Mouse (Mus musculus) midbrain, postnatal 0 days (tissue): ENCODE measurements at regions not wholly inside any gene's neighbourhood (a gene's known extent, or its start where the extent isn't known, plus 50 kb on each side); places are given as distances from the start of the nearest gene placed in this dataset.

ENCODE experiments used
- ATAC-seq: fragments of 200-750 bp; cut with Nextera tagmentation; 2 replicates; pipeline ENCODE4 v1.8.0; 2017; ENCODE audit warnings: moderate number of reproducible peaks, mild to moderate bottlenecking, moderate TSS enrichment, moderate library complexity; ENCODE audit not compliant: low FRiP score
- DNase-seq: peaks from one replicate; pipeline ENCODE4 v3.0.0-alpha.2; 2015; ENCODE audit warnings: low spot score
- H3K27ac ChIP-seq: fragments of 300-500 bp; sonication (generic); 2 replicates; pipeline ENCODE4 v1.5.1; 2014; ENCODE audit warnings: low read depth, mild to moderate bottlenecking, low read length, mixed read lengths
- H3K27me3 ChIP-seq: fragments of 300-500 bp; sonication (generic); 2 replicates; pipeline ENCODE4 v1.6.1; 2014; ENCODE audit warnings: low read length, control low read depth, mixed read lengths; ENCODE audit not compliant: insufficient read depth
- H3K36me3 ChIP-seq: fragments of 300-500 bp; sonication (generic); 2 replicates; pipeline ENCODE4 v1.6.1; 2014; ENCODE audit warnings: low read length, control low read depth, mixed read lengths; ENCODE audit not compliant: insufficient read depth
- H3K4me1 ChIP-seq: fragments of 300-500 bp; sonication (generic); 2 replicates; pipeline ENCODE4 v1.6.1; 2014; ENCODE audit warnings: mild to moderate bottlenecking, control low read depth, antibody characterized with exemption, low read length, mixed read lengths; ENCODE audit not compliant: insufficient read depth
- H3K4me2 ChIP-seq: fragments of 300-500 bp; sonication (generic); 2 replicates; pipeline ENCODE4 v1.6.1; 2014; ENCODE audit warnings: low read depth, mild to moderate bottlenecking, low read length, mixed read lengths; ENCODE audit not compliant: poor library complexity, severe bottlenecking
- H3K4me3 ChIP-seq: fragments of 300-500 bp; sonication (generic); 2 replicates; pipeline ENCODE4 v1.5.1; 2014; ENCODE audit warnings: low read depth, mild to moderate bottlenecking, low read length, moderate library complexity
- H3K9ac ChIP-seq: fragments of 300-500 bp; sonication (generic); replicated peaks from 2 replicates; pipeline ENCODE4 v1.6.1; 2014; ENCODE audit warnings: mild to moderate bottlenecking, low read length, moderate library complexity, mixed read lengths; ENCODE audit not compliant: poor library complexity, severe bottlenecking
- H3K9me3 ChIP-seq: fragments of 300-500 bp; sonication (generic); 2 replicates; pipeline ENCODE4 v1.6.1; 2016; ENCODE audit warnings: low read length, control low read depth
- CTCF ChIP-seq: IDR thresholded peaks from 2 replicates; pipeline ENCODE4 v1.5.1; 2016; ENCODE audit warnings: antibody characterized with exemption, mild to moderate bottlenecking
- WGBS: fragments of 180-500 bp; shearing (Covaris S2); extraction: QIAGEN DNeasy Blood & Tissue Kit; methylation state at CpG from one replicate; pipeline ENCODE4 v1.1.7; 2014; 5-methylcytosine and 5-hydroxymethylcytosine counted together

DNA sequence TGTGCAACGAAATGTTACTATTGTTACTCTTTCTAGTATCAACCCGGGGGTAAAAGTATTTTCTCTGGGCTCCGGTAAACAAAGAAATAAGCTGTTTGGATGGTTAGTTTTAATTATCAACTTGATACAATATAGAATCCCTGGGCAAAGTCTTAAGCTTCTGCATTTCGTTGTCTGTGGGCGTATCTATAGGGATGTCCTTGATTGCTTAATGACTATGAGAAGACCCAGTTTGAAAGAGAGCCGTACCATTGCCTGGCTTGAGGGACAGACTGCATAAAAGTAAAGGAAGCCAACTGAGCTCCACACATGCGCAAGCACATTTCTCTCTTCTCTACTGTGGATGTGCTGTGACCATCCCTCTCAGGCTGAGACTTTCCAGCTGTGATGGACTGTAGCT, 80.1 kb upstream of the Nrbf2 start:
- DNase-seq, result no peak
- no peak overlapping the region for H3K4me3 ChIP-seq
- 93% methylated on average over 7 of the region's 7 CpGs for WGBS
- H3K4me1 ChIP-seq, result no peaks in the 10 kb centered on the region
- no peak overlapping the region for H3K9ac ChIP-seq
- no peak for ATAC-seq
- no peak overlapping the region for H3K27ac ChIP-seq
- H3K36me3 ChIP-seq, result no peaks in the 10 kb centered on the region
- TF ChIP-seq CTCF, result no peak
- H3K27me3 ChIP-seq, result no peaks in the 10 kb centered on the region
- H3K9me3 ChIP-seq, result no peaks in the 10 kb centered on the region
- H3K4me2 ChIP-seq, result no peak overlapping the region

DNA sequence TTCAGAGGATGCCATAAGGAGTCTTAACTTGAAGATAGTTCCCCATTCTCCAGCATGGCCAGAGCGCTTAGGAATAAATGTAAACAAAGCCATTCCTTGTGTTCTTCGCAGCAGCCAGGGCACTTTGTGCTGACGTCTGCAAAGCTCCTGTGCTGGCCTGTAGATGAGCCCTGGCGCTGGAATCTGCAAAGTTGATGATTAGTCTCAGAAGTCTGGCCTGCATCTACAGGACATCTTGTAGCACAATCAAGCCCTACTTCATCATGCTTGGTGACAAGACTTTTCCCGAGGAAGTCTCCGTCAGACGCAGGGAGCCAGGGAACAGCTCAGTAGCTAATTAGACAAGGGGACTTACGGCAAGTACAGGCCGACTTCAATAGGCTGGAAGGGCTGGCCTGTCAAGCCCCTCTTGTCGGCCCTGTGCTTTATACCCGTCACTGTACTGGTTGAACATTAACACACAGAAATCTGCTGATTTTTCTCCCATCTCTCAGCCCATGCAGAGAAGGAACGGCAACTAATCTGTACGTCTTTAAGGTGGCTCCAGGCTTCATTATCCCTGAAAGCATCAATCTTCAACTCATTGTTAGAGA, 87.6 kb upstream of the Nrbf2 start:
- Histone ChIP-seq H3K36me3 (no peaks in the 10 kb centered on the region), H3K4me1 (no peaks in the 10 kb centered on the region), H3K4me2 (no peak overlapping the region), H3K27ac (no peak overlapping the region), H3K9ac (no peak overlapping the region), H3K9me3 (no peaks in the 10 kb centered on the region), H3K4me3 (no peak overlapping the region), H3K27me3 (no peaks in the 10 kb centered on the region)
- ATAC-seq, result no peak
- DNase-seq, result no peak
- no peak for TF ChIP-seq CTCF
- WGBS, result 51% methylated on average over 13 of the region's 13 CpGs

DNA sequence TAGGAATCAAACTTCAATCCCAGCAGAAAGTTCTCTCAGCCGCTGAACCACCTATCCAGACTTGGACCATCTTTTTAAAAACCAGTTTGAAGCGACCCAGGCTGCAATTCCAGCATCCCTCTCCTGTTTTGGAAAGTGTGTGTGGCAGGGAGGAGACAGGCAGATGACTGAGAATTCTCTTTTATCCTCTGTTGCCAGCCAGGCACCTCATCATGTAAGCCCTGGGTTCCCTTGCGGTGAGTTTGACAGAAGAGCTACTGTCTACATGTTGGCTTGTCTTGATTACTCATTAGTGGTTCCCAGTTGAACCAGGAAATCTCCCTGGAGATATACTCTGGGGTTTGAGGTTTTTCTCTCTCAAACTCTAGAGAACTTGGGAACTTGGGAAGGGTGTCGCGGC, 91.5 kb upstream of the Nrbf2 start:
- no peak for TF ChIP-seq CTCF
- Histone ChIP-seq H3K27ac (no peak overlapping the region), H3K4me2 (no peak overlapping the region), H3K9me3 (no peaks in the 10 kb centered on the region), H3K9ac (no peak overlapping the region), H3K36me3 (no peaks in the 10 kb centered on the region), H3K27me3 (no peaks in the 10 kb centered on the region), H3K4me1 (no peaks in the 10 kb centered on the region), H3K4me3 (no peak overlapping the region)
- DNase-seq (no peak), ATAC-seq (no peak)
- WGBS, result 95% methylated on average over 5 of the region's 5 CpGs

DNA sequence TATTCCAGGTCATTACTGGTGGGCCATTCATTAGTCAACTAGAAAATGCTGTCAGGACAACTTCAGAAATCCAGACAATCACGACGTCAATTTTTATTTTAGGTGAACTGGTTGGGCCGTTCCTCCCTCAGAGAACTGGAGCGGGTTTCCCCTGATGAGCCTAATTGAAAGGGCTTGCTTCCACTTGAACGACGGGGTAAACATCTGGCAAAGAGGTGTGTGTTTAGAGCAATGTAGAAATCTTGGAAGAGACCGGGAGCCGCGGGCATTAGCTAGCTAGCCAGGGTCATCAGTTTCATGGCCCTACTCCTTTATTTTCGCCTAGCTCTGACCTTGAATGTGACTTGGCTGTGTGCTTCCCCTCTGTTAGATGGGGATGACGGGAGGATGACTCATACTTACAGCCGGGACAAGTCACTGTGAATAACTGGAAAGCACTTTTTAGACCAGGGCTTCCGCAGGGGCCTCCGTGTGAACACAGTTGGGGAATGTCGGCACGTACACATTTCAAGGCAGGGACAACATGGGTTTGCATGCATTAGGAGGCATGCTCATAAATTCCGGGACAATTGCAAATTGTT, 92.6 kb upstream of the Nrbf2 start:
- H3K4me2 ChIP-seq, result no peak overlapping the region
- DNase-seq (no peak), ATAC-seq (no peak)
- no peaks in the 10 kb centered on the region for H3K4me1 ChIP-seq
- 84% methylated on average over 17 of the region's 17 CpGs for WGBS
- H3K27me3 ChIP-seq, result no peaks in the 10 kb centered on the region
- H3K27ac ChIP-seq, result no peak overlapping the region
- H3K36me3 ChIP-seq, result no peaks in the 10 kb centered on the region
- no peak for TF ChIP-seq CTCF
- no peak overlapping the region for H3K9ac ChIP-seq
- no peak overlapping the region for H3K4me3 ChIP-seq
- H3K9me3 ChIP-seq, result no peaks in the 10 kb centered on the region

DNA sequence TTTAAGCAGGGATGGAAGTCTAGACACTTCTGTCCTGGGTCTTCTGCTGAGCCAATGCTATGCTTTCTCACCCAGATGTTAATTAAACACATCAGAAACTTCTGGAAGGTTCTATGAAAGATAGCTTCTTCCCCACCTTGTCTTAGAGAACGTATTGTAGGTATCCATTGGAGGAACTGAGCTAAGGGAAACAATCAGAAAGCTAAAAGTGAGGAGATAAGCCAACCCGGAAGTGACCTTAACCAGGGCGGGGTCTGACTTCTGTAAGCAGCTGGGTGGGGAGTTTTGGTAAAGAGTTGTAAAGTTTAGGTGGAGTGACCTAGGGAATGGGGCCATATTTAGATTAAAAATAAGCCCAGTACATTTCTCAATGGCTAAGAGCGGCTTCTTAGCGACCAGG, 95.1 kb upstream of the Nrbf2 start:
- Histone ChIP-seq H3K4me1 (no peaks in the 10 kb centered on the region), H3K9me3 (no peaks in the 10 kb centered on the region), H3K36me3 (no peaks in the 10 kb centered on the region), H3K27me3 (no peaks in the 10 kb centered on the region), H3K4me2 (no peak overlapping the region), H3K4me3 (no peak overlapping the region), H3K9ac (no peak overlapping the region), H3K27ac (no peak overlapping the region)
- ATAC-seq, result no peak
- 86% methylated on average over 5 of the region's 5 CpGs for WGBS
- no peak for DNase-seq
- no peak for TF ChIP-seq CTCF

DNA sequence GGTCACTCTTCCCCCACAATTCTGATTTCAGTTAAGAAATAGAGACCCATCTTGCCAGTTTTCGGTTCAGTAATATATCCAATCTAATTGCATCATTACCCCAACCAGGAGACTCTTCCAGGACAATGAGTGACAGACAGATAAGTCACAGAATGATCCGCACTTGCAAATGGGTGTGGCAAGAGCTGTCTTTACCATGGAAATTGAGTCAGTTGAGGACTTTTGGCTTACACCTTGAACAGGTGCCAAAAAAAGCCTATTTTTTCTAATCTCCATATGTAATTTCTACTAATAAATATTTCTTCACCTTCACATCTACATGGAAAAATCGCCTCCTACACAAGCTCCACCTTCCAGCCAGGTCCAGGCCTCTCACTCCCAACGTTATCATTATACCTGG, 98.2 kb upstream of the Nrbf2 start:
- Histone ChIP-seq H3K4me1 (no peaks in the 10 kb centered on the region), H3K27ac (no peak overlapping the region), H3K4me3 (no peak overlapping the region), H3K36me3 (no peaks in the 10 kb centered on the region), H3K4me2 (no peak overlapping the region), H3K27me3 (no peaks in the 10 kb centered on the region), H3K9ac (no peak overlapping the region), H3K9me3 (no peaks in the 10 kb centered on the region)
- DNase-seq (no peak), ATAC-seq (no peak)
- WGBS, result 84% methylated on average over 4 of the region's 4 CpGs
- TF ChIP-seq CTCF, result no peak
